Mouse (Mus musculus) neural tube, postnatal 0 days (tissue): ENCODE results near the gene Grm4. TPM values are rescaled to one million over a fixed set of nuclear protein-coding genes. Genes with fewer than 3 reads are reported as not detected.

Experiments
- polyA plus RNA-seq: library from polyadenylated mRNA; unstranded; fragments of >200 nt; fragmentation: Nextera tagmentation; extraction: Ambion mirVana; gene quantifications from 2 replicates; pipeline ENCODE4 v1.2.1, GENCODE M21; 2015

Gene Grm4
- polyA plus RNA-seq = 14.1 and 17.1 TPM in 2 replicates

GRCm38 (mm10) chr17:27521303-27521702 lies at the start of gene Grm4:
TSS of gene Grm4 (minus strand) at chr17:27521403.

GRCm38 (mm10) chr17:27565163-27565941 lies 44.1 kb upstream of the Grm4 start, which contains the start of gene AI413582:
TSS of gene AI413582 (minus strand) at chr17:27565756.

GRCm38 (mm10) chr17:27556315-27557011 lies 35.3 kb upstream of the Grm4 start, which contains the start of gene Hmga1:
TSS of gene Hmga1 (plus strand) at chr17:27556497.

Other genes starting within 250 kb of the Grm4 start
- 125 and 151 TPM in 2 replicates for gene Hmga1, start 35.1 kb upstream of the Grm4 start, polyA plus RNA-seq
- gene AI413582, start 44.4 kb upstream of the Grm4 start, polyA plus RNA-seq = 117 and 121 TPM in 2 replicates
- gene Nudt3, start 102.1 kb upstream of the Grm4 start, polyA plus RNA-seq = 226 and 248 TPM in 2 replicates
- not detected in 2 replicates for gene RPS10-NUDT3, start 113.8 kb upstream of the Grm4 start, polyA plus RNA-seq
- 491 and 583 TPM in 2 replicates for gene Rps10, start 115.3 kb upstream of the Grm4 start, polyA plus RNA-seq
- 104 and 105 TPM in 2 replicates for gene Pacsin1, start 134.1 kb upstream of the Grm4 start, polyA plus RNA-seq
- 2.3 TPM in 2 replicates for gene Spdef, start 207.6 kb upstream of the Grm4 start, polyA plus RNA-seq